Mouse (Mus musculus) MEL (cell line): Measurements from ENCODE around the gene Fhdc1. TPM values are rescaled to one million over a fixed set of nuclear protein-coding genes. Genes with fewer than 3 reads are reported as not detected.

Source experiments
- DNase-seq: peaks from one replicate; pipeline ENCODE4 v3.0.0; 2011; ENCODE audit warnings: low read depth, low spot score
- H3K27ac ChIP-seq: 2 replicates; pipeline ENCODE4 v1.5.1; 2012; ENCODE audit warnings: low read depth, mild to moderate bottlenecking, control low read depth, low read length, moderate library complexity; ENCODE audit not compliant: control insufficient read depth
- H3K27me3 ChIP-seq, 2 experiments: fragments of 150-350 bp in 1 of 2; sonication (generic) in 1 of 2; 2 replicates each; pipeline ENCODE4 v1.6.1; 2012; ENCODE audit warnings: low read length in 2 of 2, mild to moderate bottlenecking in 2 of 2, improper control_type of control experiment in 1 of 2, moderate library complexity in 1 of 2; ENCODE audit not compliant: insufficient read depth in 2 of 2, control insufficient read depth in 1 of 2
- H3K36me3 ChIP-seq, 2 experiments: 2 replicates each; pipeline ENCODE4 v1.6.1; 2012 to 2014; ENCODE audit warnings: low read length in 2 of 2, improper control_type of control experiment in 1 of 2, inconsistent platforms in 1 of 2, mild to moderate bottlenecking in 1 of 2; ENCODE audit not compliant: insufficient read depth in 2 of 2, control insufficient read depth in 1 of 2
- H3K4me1 ChIP-seq, 2 experiments: fragments of 150-350 bp in 1 of 2; sonication (generic) in 1 of 2; 2 replicates each; pipeline ENCODE4 v1.6.1; 2012; ENCODE audit warnings: low read length in 2 of 2, improper control_type of control experiment in 1 of 2, mild to moderate bottlenecking in 1 of 2; ENCODE audit not compliant: insufficient read depth in 2 of 2, control insufficient read depth in 1 of 2
- H3K4me3 ChIP-seq, 2 experiments: fragments of 150-350 bp in 1 of 2; sonication (generic) in 1 of 2; 2 replicates each; pipeline ENCODE4 v1.5.1; 2012; ENCODE audit warnings: low read depth in 2 of 2, low read length in 2 of 2, mild to moderate bottlenecking in 2 of 2, moderate library complexity in 2 of 2, control low read depth in 1 of 2, improper control_type of control experiment in 1 of 2; ENCODE audit not compliant: control insufficient read depth in 1 of 2, insufficient read depth in 1 of 2
- H3K79me2 ChIP-seq: 2 replicates; pipeline ENCODE4 v1.6.1; 2012; ENCODE audit warnings: mild to moderate bottlenecking, low read length, moderate library complexity; ENCODE audit not compliant: control insufficient read depth, poor library complexity, insufficient read depth
- H3K9ac ChIP-seq: 2 replicates; pipeline ENCODE4 v1.6.1; 2012; ENCODE audit warnings: low read depth, mild to moderate bottlenecking, control low read depth, low read length, moderate library complexity; ENCODE audit not compliant: control insufficient read depth, poor library complexity, severe bottlenecking
- H3K9me3 ChIP-seq: fragments of 150-350 bp; sonication (generic); replicated peaks from 2 replicates; pipeline ENCODE4 v1.6.1; 2012; ENCODE audit warnings: mild to moderate bottlenecking, low read length, improper control_type of control experiment, moderate library complexity; ENCODE audit not compliant: insufficient read depth
- BHLHE40 ChIP-seq: IDR thresholded peaks from 2 replicates; pipeline ENCODE4 v1.6.1; 2012; ENCODE audit warnings: low read depth, mild to moderate bottlenecking, inconsistent platforms, low read length, improper control_type of control experiment, borderline replicate concordance
- CTCF ChIP-seq, 3 experiments: IDR thresholded peaks in 2 of 3; conservative IDR thresholded peaks in 1 of 3; 2 replicates each; pipeline ENCODE4 v1.5.1; 2011 to 2012; ENCODE audit warnings: low read length in 3 of 3, low read depth in 2 of 3, mild to moderate bottlenecking in 2 of 3, improper control_type of control experiment in 1 of 3, inconsistent platforms in 1 of 3, mixed read lengths in 1 of 3, moderate library complexity in 1 of 3; ENCODE audit not compliant: control insufficient read depth in 1 of 3, insufficient read depth in 1 of 3, poor library complexity in 1 of 3, severe bottlenecking in 1 of 3
- E2F4 ChIP-seq: IDR thresholded peaks from 2 replicates; pipeline ENCODE4 v1.6.1; 2011; ENCODE audit warnings: low read depth, low read length, improper control_type of control experiment, borderline replicate concordance
- GATA1 ChIP-seq: IDR thresholded peaks from 2 replicates; pipeline ENCODE4 v1.6.1; 2011; ENCODE audit warnings: low read depth, low read length, improper control_type of control experiment
- HCFC1 ChIP-seq: IDR thresholded peaks from 2 replicates; pipeline ENCODE4 v1.6.1; 2012; ENCODE audit warnings: low read depth, mild to moderate bottlenecking, inconsistent platforms, low read length, improper control_type of control experiment, moderate library complexity
- JUND ChIP-seq: IDR thresholded peaks from 2 replicates; pipeline ENCODE4 v1.6.1; 2011; ENCODE audit warnings: low read depth, mild to moderate bottlenecking, improper control_type of control experiment, low read length
- KAT2A ChIP-seq: conservative IDR thresholded peaks from 2 replicates; pipeline ENCODE4 v1.6.1; 2012; ENCODE audit warnings: low read depth, low read length, improper control_type of control experiment, inconsistent platforms
- MAX ChIP-seq: IDR thresholded peaks from 2 replicates; pipeline ENCODE4 v1.6.1; 2011; ENCODE audit warnings: low read length, improper control_type of control experiment
- MXI1 ChIP-seq: IDR thresholded peaks from 2 replicates; pipeline ENCODE4 v1.6.1; 2011; ENCODE audit warnings: mild to moderate bottlenecking, low read depth, low read length, improper control_type of control experiment
- NRF1 ChIP-seq: IDR thresholded peaks from 2 replicates; pipeline ENCODE4 v1.6.1; 2014; ENCODE audit warnings: low read depth, mild to moderate bottlenecking, inconsistent platforms, low read length, improper control_type of control experiment, moderate library complexity; ENCODE audit not compliant: poor library complexity, insufficient read depth, severe bottlenecking
- POLR2AphosphoS2 ChIP-seq: IDR thresholded peaks from 2 replicates; pipeline ENCODE4 v1.6.1; 2011; ENCODE audit warnings: low read length, improper control_type of control experiment
- RAD21 ChIP-seq: IDR thresholded peaks from 2 replicates; pipeline ENCODE4 v1.6.1; 2011; ENCODE audit warnings: mild to moderate bottlenecking, low read depth, low read length, improper control_type of control experiment
- SIN3A ChIP-seq: IDR thresholded peaks from 2 replicates; pipeline ENCODE4 v1.6.1; 2012; ENCODE audit warnings: low read length, improper control_type of control experiment, inconsistent platforms
- USF2 ChIP-seq, 2 experiments: IDR thresholded peaks; 2 replicates each; pipeline ENCODE4 v1.6.1; 2011 to 2012; ENCODE audit warnings: improper control_type of control experiment in 2 of 2, low read length in 2 of 2, borderline replicate concordance in 1 of 2, inconsistent platforms in 1 of 2, low read depth in 1 of 2, mild to moderate bottlenecking in 1 of 2; ENCODE audit not compliant: insufficient read depth in 1 of 2
- polyA plus RNA-seq, 2 experiments: library from polyadenylated mRNA; stranded (reverse) in 1 of 2; unstranded in 1 of 2; fragments of >175 nt in 1 of 2; fragments of >200 nt in 1 of 2; gene quantifications; 2 replicates each; pipeline versions ENCODE4 v1.2.1 to v1.2.4; 2012; ENCODE audit warnings: low replicate concordance in 2 of 2, low read depth in 1 of 2; ENCODE audit not compliant: insufficient read length in 2 of 2, insufficient read depth in 1 of 2, missing spikeins in 1 of 2
- total RNA-seq: library from RNA; depleted of rRNA; stranded (reverse); fragments of 300-350 nt; gene quantifications from 2 replicates; pipeline ENCODE4 v1.2.3, GENCODE M21; 2012

Gene Fhdc1
- total and polyA plus RNA-seq, 3 experiments, result 0.54 to 2.0 TPM; not detected in 1

GRCm38 (mm10) chr3:84432797-84433445 is 47.3 kb downstream of the Fhdc1 start:
- Histone ChIP-seq H3K4me3 (no peak overlapping the region), H3K36me3 (no peaks in the 10 kb centered on the region), H3K27me3 (no peaks in the 10 kb centered on the region; a peak in 1 of 4 replicates), H3K79me2 (no peaks in the 10 kb centered on the region), H3K27ac (no peak overlapping the region), H3K9ac (no peak overlapping the region), H3K4me1 (peaks cover 0 to 2% of the 10 kb centered on the region in 2 experiments; a peak in 1 of 4 replicates), H3K9me3 (no peaks in the 10 kb centered on the region)
- TF ChIP-seq RAD21 (no peak), GATA1 (no peak), NRF1 (no peak), KAT2A (no peak), E2F4 (no peak), HCFC1 (no peak), POLR2AphosphoS2 (no peak), BHLHE40 (no peak), JUND (no peak)
- DNase-seq, result no peak

- Histone ChIP-seq H3K4me3 (no peak overlapping the region), H3K36me3 (no peaks in the 10 kb centered on the region), H3K9me3 (no peaks in the 10 kb centered on the region), H3K4me1 (0 out of 4 replicates have a peak, but pooled peaks cover 0 to 3% of the 10 kb centered on the region in 2 experiments), H3K27ac (no peak overlapping the region), H3K9ac (no peak overlapping the region), H3K27me3 (no peaks in the 10 kb centered on the region; a peak in 1 of 4 replicates), H3K79me2 (no peaks in the 10 kb centered on the region)
- TF ChIP-seq CTCF (IDR thresholded peaks at IDR 0.05 in 2 of 3, conservative IDR thresholded peaks at IDR 0.05 in 1 of 3; ENCODE audit: control insufficient read depth in 1 of 3, insufficient read depth in 1 of 3, low read depth in 2 of 3, low read length in 3 of 3, poor library complexity in 1 of 3, severe bottlenecking in 1 of 3) (no peak), JUND (no peak), MAX (no peak)
- no peak for DNase-seq
Measured at GRCm38 (mm10) chr3:84431257-84431656, 49.0 kb downstream of the Fhdc1 start.

- Histone ChIP-seq H3K79me2 (no peaks in the 10 kb centered on the region), H3K4me3 (no peak overlapping the region)
Measured at GRCm38 (mm10) chr3:84430152-84430551, 50.1 kb downstream of the Fhdc1 start.

More at GRCm38 (mm10) chr3:84430152-84430551, 50.1 kb downstream of the Fhdc1 start:
- DNase-seq, result no peak
- no peaks in the 10 kb centered on the region for H3K9me3 ChIP-seq
- TF ChIP-seq SIN3A (no peak), MXI1 (no peak), USF2 (IDR thresholded peaks at IDR 0.05; ENCODE audit: borderline replicate concordance in 1 of 2, insufficient read depth in 1 of 2, low read depth in 1 of 2, low read length in 2 of 2) (no peak), KAT2A (no peak)
- no peak overlapping the region for H3K27ac ChIP-seq
- no peak overlapping the region for H3K9ac ChIP-seq
- 0 out of 4 replicates have a peak, but pooled peaks cover 0 to 3% of the 10 kb centered on the region in 2 experiments for H3K4me1 ChIP-seq
- no peaks in the 10 kb centered on the region for H3K36me3 ChIP-seq
- no peaks in the 10 kb centered on the region; a peak in 1 of 4 replicates for H3K27me3 ChIP-seq
